Mouse (Mus musculus): ENCODE measurements around the gene Siah3.

GRCm38 (mm10) chr14:75494926-75495325, 39.1 kb downstream of the Siah3 start:
- no peak for TF ChIP-seq CTCF (IDR thresholded peaks at IDR 0.05; ENCODE audit: control insufficient read depth, insufficient read depth, low read length)
- TF ChIP-seq POLR2A (IDR thresholded peaks at IDR 0.05; ENCODE audit: borderline replicate concordance, control insufficient read depth, low read depth, low read length): no peak
